Mouse (Mus musculus) neural tube, embryonic 14.5 days (tissue): ENCODE measurements around the gene Ift52. TPM values are rescaled to one million over a fixed set of nuclear protein-coding genes. Genes with fewer than 3 reads are reported as not detected.

Experiments used
- ATAC-seq: fragments of 200-750 bp; cut with Nextera tagmentation; 2 replicates; pipeline ENCODE4 v1.8.0; 2017; ENCODE audit warnings: low read depth, mild to moderate bottlenecking, moderate TSS enrichment, moderate library complexity
- H3K27ac ChIP-seq: fragments of 300-500 bp; sonication (generic); 2 replicates; pipeline ENCODE4 v1.5.1; 2014; ENCODE audit warnings: low read depth, mild to moderate bottlenecking, control low read depth, low read length, moderate library complexity, mixed read lengths
- H3K27me3 ChIP-seq: fragments of 300-500 bp; sonication (generic); 2 replicates; pipeline ENCODE4 v1.6.1; 2014; ENCODE audit warnings: low read length; ENCODE audit not compliant: control insufficient read depth, insufficient read depth
- H3K36me3 ChIP-seq: fragments of 300-500 bp; sonication (generic); 2 replicates; pipeline ENCODE4 v1.6.1; 2014; ENCODE audit warnings: low read length, mixed read lengths; ENCODE audit not compliant: control insufficient read depth, insufficient read depth
- H3K4me1 ChIP-seq: fragments of 300-500 bp; sonication (generic); 2 replicates; pipeline ENCODE4 v1.6.1; 2014; ENCODE audit warnings: low read length; ENCODE audit not compliant: control insufficient read depth, insufficient read depth
- H3K4me2 ChIP-seq: fragments of 300-500 bp; sonication (generic); 2 replicates; pipeline ENCODE4 v1.6.1; 2014; ENCODE audit warnings: mild to moderate bottlenecking, low read depth, low read length, control low read depth
- H3K4me3 ChIP-seq: fragments of 300-500 bp; sonication (generic); 2 replicates; pipeline ENCODE4 v1.5.1; 2014; ENCODE audit warnings: low read depth, low read length, control low read depth, mixed read lengths
- H3K9ac ChIP-seq: fragments of 300-500 bp; sonication (generic); replicated peaks from 2 replicates; pipeline ENCODE4 v1.6.1; 2014; ENCODE audit warnings: low read depth, mild to moderate bottlenecking, control low read depth, low read length, mixed read lengths
- H3K9me3 ChIP-seq: fragments of 300-500 bp; sonication (generic); 2 replicates; pipeline ENCODE4 v1.6.1; 2016; ENCODE audit warnings: low read length; ENCODE audit not compliant: control insufficient read depth
- WGBS: fragments of 180-500 bp; shearing (Covaris S2); extraction: QIAGEN DNeasy Blood & Tissue Kit; methylation state at CpG from one replicate; pipeline ENCODE4 v1.1.7; 2014; 5-methylcytosine and 5-hydroxymethylcytosine counted together
- polyA plus RNA-seq: library from polyadenylated mRNA; unstranded; fragments of >200 nt; fragmentation: Nextera tagmentation; extraction: Ambion mirVana; gene quantifications from 2 replicates; pipeline ENCODE4 v1.2.1, GENCODE M21; 2014

Gene Ift52
- polyA plus RNA-seq, 1 experiment from 2014 or later: 36.8 TPM

- Histone ChIP-seq H3K9me3 (no peaks in the 10 kb centered on the region), H3K9ac (no peak overlapping the region), H3K4me1 (no peaks in the 10 kb centered on the region), H3K4me2 (peak overlapping the region; percentile 2; the same call in 1 of the 2 replicates), H3K36me3 (no peaks in the 10 kb centered on the region), H3K4me3 (no peak overlapping the region), H3K27me3 (no peaks in the 10 kb centered on the region), H3K27ac (no peak overlapping the region)
- ATAC-seq: peak; percentile 60
- 26% methylated on average over 18 of the region's 18 CpGs for WGBS
Observed at GRCm38 (mm10) chr2:162998528-162999230, 18.5 kb upstream of the Ift52 start.

GRCm38 (mm10) chr2:162999744-163000143 lies 17.4 kb upstream of the Ift52 start:
- H3K4me3 ChIP-seq: no peak overlapping the region
- no peak for ATAC-seq
- 30% methylated on average over 3 of the region's 3 CpGs for WGBS
- H3K9ac ChIP-seq: no peak overlapping the region
- no peaks in the 10 kb centered on the region for H3K27me3 ChIP-seq
- H3K36me3 ChIP-seq: no peaks in the 10 kb centered on the region
- no peak overlapping the region for H3K27ac ChIP-seq
- no peak overlapping the region for H3K4me2 ChIP-seq
- no peaks in the 10 kb centered on the region for H3K9me3 ChIP-seq
- no peaks in the 10 kb centered on the region for H3K4me1 ChIP-seq

GRCm38 (mm10) chr2:163001071-163001470 lies 16.1 kb upstream of the Ift52 start:
- Histone ChIP-seq H3K4me2 (no peak overlapping the region), H3K36me3 (no peaks in the 10 kb centered on the region), H3K27me3 (no peaks in the 10 kb centered on the region), H3K4me1 (no peaks in the 10 kb centered on the region), H3K9me3 (no peaks in the 10 kb centered on the region), H3K27ac (no peak overlapping the region), H3K9ac (no peak overlapping the region), H3K4me3 (no peak overlapping the region)
- 95% methylated on average over 1 of the region's 1 CpGs for WGBS
- ATAC-seq: no peak

DNA sequence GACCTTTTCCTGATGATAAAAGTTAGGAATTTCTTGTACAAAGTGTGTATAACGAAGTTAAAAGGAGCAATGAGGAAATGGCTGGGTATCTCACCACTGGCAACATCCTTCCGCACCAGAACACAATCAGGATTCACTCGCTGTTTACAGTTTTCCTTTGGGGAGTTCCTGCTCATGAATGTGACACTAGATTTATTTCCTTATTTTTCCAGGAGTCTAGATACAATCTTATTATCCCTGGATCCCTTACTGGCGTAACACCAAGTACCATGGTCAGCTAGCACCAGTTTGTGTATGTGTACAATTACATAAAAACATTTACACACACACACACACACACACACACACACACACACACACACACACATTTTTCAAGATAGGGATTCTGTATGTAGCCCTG lies 9.9 kb upstream of the Ift52 start:
- ATAC-seq: no peak
- no peak overlapping the region for H3K27ac ChIP-seq
- no peaks in the 10 kb centered on the region for H3K36me3 ChIP-seq
- no peak overlapping the region for H3K4me2 ChIP-seq
- H3K9me3 ChIP-seq: no peaks in the 10 kb centered on the region
- 81% methylated on average over 4 of the region's 4 CpGs for WGBS
- H3K4me1 ChIP-seq: no peaks in the 10 kb centered on the region
- no peak overlapping the region for H3K4me3 ChIP-seq
- no peak overlapping the region for H3K9ac ChIP-seq
- H3K27me3 ChIP-seq: no peaks in the 10 kb centered on the region

DNA sequence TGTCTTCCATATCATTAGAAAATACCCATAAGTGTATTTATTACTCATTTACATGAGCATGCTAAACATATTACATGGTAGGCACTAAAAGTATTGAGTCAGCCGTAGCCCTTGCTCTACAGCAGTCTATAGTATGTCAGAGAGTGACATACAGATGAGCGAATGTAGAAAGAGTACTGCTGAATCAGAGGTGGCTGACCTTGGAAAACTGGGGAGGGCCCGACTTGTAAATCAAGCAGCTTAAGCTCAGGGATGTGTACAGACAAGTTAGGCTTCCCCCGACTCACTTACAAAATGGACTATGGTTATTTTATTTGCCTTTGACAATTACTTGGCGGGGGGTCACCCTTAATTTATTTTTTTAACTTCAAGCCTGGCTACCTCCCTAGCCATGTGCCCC lies 14.1 kb downstream of the Ift52 start:
- Histone ChIP-seq H3K4me3 (no peak overlapping the region), H3K9ac (no peak overlapping the region), H3K9me3 (no peaks in the 10 kb centered on the region), H3K4me2 (no peak overlapping the region), H3K27ac (no peak overlapping the region), H3K4me1 (no peaks in the 10 kb centered on the region), H3K36me3 (peaks cover 53% of the 10 kb centered on the region), H3K27me3 (no peaks in the 10 kb centered on the region)
- ATAC-seq: no peak
- WGBS: 89% methylated on average over 5 of the region's 5 CpGs

GRCm38 (mm10) chr2:163031757-163032156 lies 14.6 kb downstream of the Ift52 start:
- no peak overlapping the region for H3K9ac ChIP-seq
- ATAC-seq: no peak
- no peak overlapping the region for H3K4me3 ChIP-seq
- WGBS: 83% methylated on average over 2 of the region's 2 CpGs
- H3K9me3 ChIP-seq: no peaks in the 10 kb centered on the region
- H3K4me2 ChIP-seq: no peak overlapping the region
- no peak overlapping the region for H3K27ac ChIP-seq
- no peaks in the 10 kb centered on the region for H3K27me3 ChIP-seq
- H3K4me1 ChIP-seq: no peaks in the 10 kb centered on the region
- H3K36me3 ChIP-seq: peaks cover 54% of the 10 kb centered on the region

- H3K36me3 ChIP-seq: peaks cover 62% of the 10 kb centered on the region
Observed at GRCm38 (mm10) chr2:163032622-163033021, 15.5 kb downstream of the Ift52 start.

DNA sequence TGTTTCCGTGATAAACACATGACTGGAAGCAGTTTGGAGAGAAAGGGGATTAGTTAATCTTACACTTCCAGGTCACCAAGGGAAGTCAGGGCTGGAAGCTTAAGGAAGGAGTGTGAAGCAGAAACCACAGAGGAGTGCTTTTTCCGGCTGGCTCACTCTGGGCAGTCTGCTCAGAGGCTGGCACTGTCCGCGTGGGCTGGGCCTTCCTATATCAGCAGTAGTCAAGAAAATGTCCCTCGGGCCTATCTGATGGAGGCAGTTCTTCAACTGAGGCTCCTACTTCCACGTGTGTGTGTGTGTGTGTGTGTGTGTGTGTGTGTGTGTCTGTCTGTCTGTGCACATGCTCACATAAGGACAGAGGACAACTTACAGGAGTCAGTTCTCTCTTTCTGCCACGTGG lies 22.8 kb downstream of the Ift52 start:
- no peaks in the 10 kb centered on the region for H3K4me1 ChIP-seq
- no peak overlapping the region for H3K4me3 ChIP-seq
- no peak overlapping the region for H3K27ac ChIP-seq
- no peak overlapping the region for H3K9ac ChIP-seq
- no peak overlapping the region for H3K4me2 ChIP-seq
- H3K36me3 ChIP-seq: peaks cover 60% of the 10 kb centered on the region
- no peak for ATAC-seq
- no peaks in the 10 kb centered on the region for H3K9me3 ChIP-seq
- 96% methylated on average over 7 of the region's 7 CpGs for WGBS
- no peaks in the 10 kb centered on the region for H3K27me3 ChIP-seq

More at GRCm38 (mm10) chr2:163032622-163033021, 15.5 kb downstream of the Ift52 start:
- Histone ChIP-seq H3K9me3 (no peaks in the 10 kb centered on the region), H3K4me2 (no peak overlapping the region), H3K9ac (no peak overlapping the region), H3K4me3 (no peak overlapping the region), H3K27me3 (no peaks in the 10 kb centered on the region), H3K27ac (no peak overlapping the region), H3K4me1 (no peaks in the 10 kb centered on the region)
- no peak for ATAC-seq
- 66% methylated on average over 4 of the region's 4 CpGs for WGBS

- Histone ChIP-seq H3K4me2 (peak overlapping the region; percentile 37), H3K9ac (no peak overlapping the region), H3K9me3 (no peaks in the 10 kb centered on the region), H3K27ac (no peak overlapping the region), H3K4me3 (0 out of 2 replicates have a peak overlapping the region, but pooled peaks have one; percentile 7), H3K36me3 (peaks cover 22% of the 10 kb centered on the region), H3K27me3 (no peaks in the 10 kb centered on the region), H3K4me1 (no peaks in the 10 kb centered on the region)
- peak; percentile 63 for ATAC-seq
- 8% methylated on average over 10 of the region's 10 CpGs for WGBS
Observed at GRCm38 (mm10) chr2:163048125-163048524, 31.0 kb downstream of the Ift52 start.
